Mouse (Mus musculus): ENCODE results near the gene Zdhhc18.

The Zdhhc18 gene

DNA sequence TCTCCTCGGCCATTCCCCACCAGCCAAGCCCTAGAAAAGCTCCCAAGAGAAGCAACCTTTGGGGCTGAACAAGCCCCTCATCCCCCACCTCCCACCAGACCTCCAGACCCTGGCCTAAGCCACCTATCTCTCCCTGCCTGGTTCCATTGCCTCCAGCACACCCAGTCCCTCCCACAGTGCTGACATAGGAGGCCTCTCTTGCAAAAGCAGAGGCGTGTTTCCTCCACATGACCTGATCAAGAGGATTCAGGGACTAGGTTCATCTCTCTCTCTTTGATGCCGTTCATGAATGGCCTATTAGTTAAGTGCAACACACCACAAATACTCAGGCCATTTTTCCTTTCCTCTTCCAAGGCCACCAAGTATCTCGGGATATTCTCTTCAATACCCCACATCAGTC lies 90.1 kb downstream of the Zdhhc18 start:
- no peak for DNase-seq (ENCODE audit: low spot score in 2 of 2)

GRCm38 (mm10) chr4:133557041-133557717 lies 92.8 kb downstream of the Zdhhc18 start:
- DNase-seq (ENCODE audit: low spot score in 2 of 2), result no peak
